Mouse (Mus musculus) G1E (cell line): Measurements from ENCODE around the gene Kcnf1. TPM values are rescaled to one million over a fixed set of nuclear protein-coding genes. Genes with fewer than 3 reads are reported as not detected.

Experiments used
- ATAC-seq: 2 replicates; pipeline ENCODE4 v1.8.0; 2016; ENCODE audit warnings: mild to moderate bottlenecking; ENCODE audit not compliant: insufficient number of reproducible peaks, poor library complexity, low FRiP score, severe bottlenecking; ENCODE audit errors: extremely low read depth
- DNase-seq: peaks from one replicate; pipeline ENCODE4 v3.0.0; 2012; ENCODE audit warnings: low spot score
- H3K27me3 ChIP-seq: 2 replicates; pipeline ENCODE4 v1.6.1; 2012; ENCODE audit warnings: mild to moderate bottlenecking, low read length, inconsistent platforms; ENCODE audit not compliant: insufficient read depth
- H3K36me3 ChIP-seq: replicated peaks from 2 replicates; pipeline ENCODE3; 2012; ENCODE audit warnings: mild to moderate bottlenecking, inconsistent platforms
- H3K4me1 ChIP-seq: 2 replicates; pipeline ENCODE4 v1.6.1; 2012; ENCODE audit warnings: low read depth, low read length, inconsistent platforms, mixed read lengths; ENCODE audit not compliant: insufficient read depth
- H3K4me3 ChIP-seq: 2 replicates; pipeline ENCODE4 v1.5.1; 2012; ENCODE audit warnings: low read depth, mild to moderate bottlenecking, inconsistent platforms, low read length, moderate library complexity, mixed read lengths
- H3K9me3 ChIP-seq: replicated peaks from 2 replicates; pipeline ENCODE4 v1.6.1; 2012; ENCODE audit warnings: inconsistent platforms
- CTCF ChIP-seq: IDR thresholded peaks from 2 replicates; pipeline ENCODE4 v1.5.1; 2012; ENCODE audit warnings: low read depth, low read length, inconsistent platforms, mixed read lengths
- GATA1 ChIP-seq: IDR thresholded peaks from 2 replicates; pipeline ENCODE4 v1.6.1; 2012; ENCODE audit warnings: borderline replicate concordance, low read length, inconsistent platforms, mixed read lengths
- GATA2 ChIP-seq: IDR thresholded peaks from 2 replicates; pipeline ENCODE4 v1.6.1; 2012; ENCODE audit warnings: low read depth, low read length, inconsistent platforms, borderline replicate concordance
- POLR2AphosphoS5 ChIP-seq: IDR thresholded peaks from 2 replicates; pipeline ENCODE4 v1.6.1; 2012; ENCODE audit warnings: low read depth, low read length, inconsistent platforms; ENCODE audit not compliant: insufficient replicate concordance
- TAL1 ChIP-seq: conservative IDR thresholded peaks from 2 replicates; pipeline ENCODE4 v1.6.1; 2012; ENCODE audit warnings: low read depth, low read length, inconsistent platforms, mixed read lengths
- polyA plus RNA-seq: library from polyadenylated mRNA; stranded (reverse); fragments of >175 nt; gene quantifications from 2 replicates; pipeline ENCODE4 v1.2.3, GENCODE M21; 2012
- total RNA-seq, 2 experiments: library from RNA; stranded (forward) in 1 of 2; stranded (reverse) in 1 of 2; fragments of 200-1000 nt in 1 of 2; fragments of >200 nt in 1 of 2; fragmentation: Nextera tagmentation in 1 of 2; gene quantifications; 2 replicates each; pipeline ENCODE4 v1.2.3; 2014 to 2017

The Kcnf1 gene
- total and polyA plus RNA-seq, 3 experiments, result 0.05 TPM; not detected in 2

DNA sequence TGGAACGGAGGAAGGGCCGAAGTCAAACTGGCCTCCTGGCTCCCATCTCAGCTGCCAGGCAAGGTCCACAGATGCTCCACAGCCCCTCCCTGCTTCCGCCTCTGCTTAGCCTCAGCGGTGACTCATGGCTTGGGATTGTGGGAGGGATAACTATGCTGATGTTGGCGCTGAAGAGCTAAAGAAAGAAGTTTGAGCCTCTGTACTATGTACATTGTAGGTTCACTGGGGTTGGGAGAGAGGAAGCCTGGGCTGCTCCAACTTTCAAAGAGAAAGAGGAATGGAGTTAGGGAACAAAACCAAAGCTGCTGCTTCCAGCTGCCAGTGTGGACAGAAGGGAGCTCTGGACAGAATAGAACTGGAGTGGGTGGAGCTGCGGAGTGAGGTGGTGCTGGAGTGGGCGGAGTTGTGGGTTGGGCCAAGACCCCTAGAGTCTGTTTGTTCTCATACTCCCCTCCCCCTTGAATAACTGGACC, 7.7 kb upstream of the Kcnf1 start:
- H3K9me3 ChIP-seq, result 0 out of 2 replicates have a peak, but pooled peaks cover 2% of the 10 kb centered on the region
- H3K4me1 ChIP-seq, result no peaks in the 10 kb centered on the region
- DNase-seq (no peak), ATAC-seq (no peak)
- no peaks in the 10 kb centered on the region for H3K36me3 ChIP-seq
- TF ChIP-seq TAL1 (no peak), POLR2AphosphoS5 (no peak), GATA2 (no peak), CTCF (no peak), GATA1 (no peak)
- H3K4me3 ChIP-seq, result no peak overlapping the region
- no peaks in the 10 kb centered on the region for H3K27me3 ChIP-seq

DNA sequence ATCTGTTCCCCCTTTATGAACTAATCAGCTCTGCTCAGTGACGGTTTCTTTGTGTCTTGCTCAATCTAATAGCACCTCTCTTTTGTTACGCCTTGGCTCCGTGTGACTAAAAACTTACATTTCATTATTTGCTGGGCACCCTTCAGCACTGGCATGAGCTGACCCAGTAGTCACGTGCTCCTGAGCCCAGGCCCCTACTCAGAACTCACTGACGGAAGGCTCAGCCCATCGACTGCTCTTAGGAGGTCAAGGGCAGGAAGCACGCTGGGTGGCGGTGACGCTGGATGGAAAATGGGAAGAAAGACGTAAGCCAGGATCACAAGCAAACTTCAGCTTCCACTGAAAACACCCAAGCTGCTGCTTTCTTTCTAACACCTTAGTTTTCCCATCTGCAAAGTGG, 7.1 kb upstream of the Kcnf1 start:
- H3K36me3 ChIP-seq, result no peaks in the 10 kb centered on the region
- 0 out of 2 replicates have a peak, but pooled peaks cover 2% of the 10 kb centered on the region for H3K9me3 ChIP-seq
- ATAC-seq, result no peak
- H3K4me3 ChIP-seq, result no peak overlapping the region
- DNase-seq, result no peak
- H3K4me1 ChIP-seq, result no peaks in the 10 kb centered on the region
- no peak for TF ChIP-seq GATA1
- TF ChIP-seq TAL1, result no peak
- TF ChIP-seq CTCF, result no peak
- no peak for TF ChIP-seq GATA2
- TF ChIP-seq POLR2AphosphoS5, result no peak
- no peaks in the 10 kb centered on the region for H3K27me3 ChIP-seq

DNA sequence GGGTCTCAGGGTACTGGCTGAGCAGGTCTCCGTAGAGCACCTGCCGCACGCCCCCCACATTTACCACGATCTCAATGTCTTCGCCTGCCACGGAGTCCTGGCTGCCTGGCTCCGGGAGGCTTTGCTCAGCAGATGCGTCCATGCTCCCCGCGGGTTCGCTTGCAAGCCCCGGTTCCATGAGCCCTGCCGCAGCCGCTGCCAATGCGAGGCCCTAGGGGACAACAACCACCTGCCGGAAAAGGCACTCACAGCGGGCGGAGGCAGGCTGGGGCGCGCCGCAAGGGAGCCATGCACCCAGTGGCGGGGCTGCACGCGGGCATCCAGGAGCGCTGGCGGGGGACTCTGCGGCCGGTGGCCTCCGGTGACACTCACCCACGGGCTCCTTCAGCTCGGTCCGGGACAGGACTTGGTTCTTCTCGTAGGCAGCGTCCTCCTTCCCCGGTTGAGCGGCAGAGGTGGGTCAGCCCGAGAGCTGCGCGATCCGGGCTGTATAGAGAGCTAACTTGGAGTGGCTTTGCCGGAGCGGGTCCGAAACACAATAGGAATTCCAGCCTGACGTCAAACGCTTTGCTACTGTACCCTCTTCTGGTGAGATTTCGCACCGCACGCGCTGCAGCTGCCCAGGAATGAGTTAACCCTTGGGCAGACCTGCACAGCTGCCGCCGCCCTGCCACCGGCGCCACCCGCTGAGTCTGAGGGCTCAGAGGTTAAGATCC, 489 bp downstream of the Kcnf1 start:
- no peak for TF ChIP-seq POLR2AphosphoS5
- TF ChIP-seq GATA1, result no peak
- no peak for TF ChIP-seq GATA2
- no peak for TF ChIP-seq CTCF
- no peak for TF ChIP-seq TAL1
- Histone ChIP-seq H3K36me3 (no peaks in the 10 kb centered on the region), H3K4me3 (no peak overlapping the region), H3K9me3 (no peaks in the 10 kb centered on the region), H3K4me1 (no peaks in the 10 kb centered on the region), H3K27me3 (peaks cover 11% of the 10 kb centered on the region; the same call in 1 of the 2 replicates)
- DNase-seq (no peak), ATAC-seq (no peak)

DNA sequence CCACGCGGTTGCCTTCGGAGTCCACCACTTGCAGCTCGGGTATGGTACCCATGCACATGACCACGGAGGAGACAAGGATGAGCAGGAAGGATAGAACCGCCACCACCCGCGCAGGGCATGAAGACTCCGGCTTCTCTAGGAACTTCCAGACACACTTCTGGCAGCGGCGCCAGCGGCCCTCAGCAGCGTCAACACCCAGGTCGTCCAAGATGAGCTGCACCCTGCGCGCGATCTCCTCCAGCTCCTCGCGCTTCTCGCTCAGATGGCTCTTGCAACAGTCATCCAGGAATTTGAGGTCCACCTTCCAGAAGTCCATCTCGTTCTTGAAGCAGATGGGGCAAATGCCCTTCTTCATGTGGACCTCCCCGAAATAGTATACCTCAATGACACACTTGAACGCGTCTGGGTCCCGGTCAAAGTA, 1.1 kb downstream of the Kcnf1 start:
- ATAC-seq, result no peak
- Histone ChIP-seq H3K27me3 (peaks cover 11% of the 10 kb centered on the region; the same call in 1 of the 2 replicates), H3K4me3 (no peak overlapping the region), H3K36me3 (no peaks in the 10 kb centered on the region), H3K4me1 (no peaks in the 10 kb centered on the region), H3K9me3 (no peaks in the 10 kb centered on the region)
- no peak for TF ChIP-seq CTCF
- TF ChIP-seq TAL1, result no peak
- TF ChIP-seq POLR2AphosphoS5, result no peak
- TF ChIP-seq GATA2, result no peak
- DNase-seq, result no peak

DNA sequence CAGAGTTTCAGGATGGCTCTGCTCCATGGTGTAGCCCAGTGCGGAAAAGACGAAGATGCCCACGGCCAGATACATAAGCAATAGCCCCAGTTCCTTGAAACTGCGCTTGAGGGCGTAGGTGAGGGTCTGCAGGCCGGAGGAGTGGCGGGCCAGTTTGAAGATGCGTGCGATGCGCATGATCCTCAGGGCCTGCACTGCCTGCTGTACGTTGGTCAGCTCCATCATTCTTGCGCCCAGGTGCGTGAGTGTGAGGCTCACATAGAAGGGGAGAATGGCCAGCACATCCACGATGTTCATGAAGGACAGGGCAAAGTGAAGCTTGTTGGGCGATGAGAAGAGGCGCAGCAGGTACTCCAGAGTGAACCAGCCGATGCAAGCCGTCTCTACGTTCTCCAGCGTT, 1.6 kb downstream of the Kcnf1 start:
- TF ChIP-seq TAL1, result no peak
- TF ChIP-seq GATA1, result no peak
- TF ChIP-seq GATA2, result no peak
- TF ChIP-seq POLR2AphosphoS5, result no peak
- no peak for TF ChIP-seq CTCF
- peaks cover 11% of the 10 kb centered on the region; the same call in 1 of the 2 replicates for H3K27me3 ChIP-seq
- H3K36me3 ChIP-seq, result no peaks in the 10 kb centered on the region
- ATAC-seq (no peak), DNase-seq (no peak)
- H3K9me3 ChIP-seq, result no peaks in the 10 kb centered on the region
- no peak overlapping the region for H3K4me3 ChIP-seq
- H3K4me1 ChIP-seq, result no peaks in the 10 kb centered on the region

DNA sequence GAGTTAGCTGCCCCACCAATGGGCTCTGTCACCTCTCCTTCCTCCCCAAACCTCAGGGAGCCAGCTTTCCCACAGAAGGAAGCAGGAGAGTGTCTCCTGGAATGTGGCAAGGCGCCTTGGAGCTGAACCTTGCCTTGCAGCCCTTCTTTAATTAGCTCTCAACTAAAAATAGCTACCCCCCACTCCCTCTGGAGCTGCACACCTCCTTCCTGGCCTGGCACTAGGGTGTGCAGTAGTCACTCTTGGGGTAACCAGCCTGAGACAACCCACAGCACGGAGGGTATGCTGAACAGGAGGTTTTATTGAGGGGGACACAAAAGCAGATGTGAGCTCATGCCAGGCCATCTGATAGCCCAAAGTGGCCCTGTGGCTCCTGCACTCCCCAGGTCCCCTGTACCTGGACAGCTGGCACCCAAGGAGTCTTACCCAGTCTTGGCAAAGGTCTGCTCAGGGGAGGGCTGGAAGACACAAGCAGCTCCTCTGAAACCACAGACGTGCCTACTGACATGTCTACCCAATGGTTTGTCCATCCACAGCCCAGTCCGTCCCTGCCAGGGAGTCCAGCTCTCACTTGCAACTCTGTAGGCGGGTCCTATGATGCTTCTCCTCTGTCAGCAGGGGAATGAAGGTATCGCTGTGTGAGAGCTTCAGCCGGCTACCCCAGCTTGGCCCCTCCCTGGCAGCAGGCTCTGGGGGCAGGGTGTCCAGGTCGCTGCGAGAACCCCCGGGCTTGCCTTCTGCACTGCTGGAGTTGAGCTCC, 2.4 kb downstream of the Kcnf1 start:
- ATAC-seq, result no peak

More for the DNA sequence above, 2.4 kb downstream of the Kcnf1 start:
- no peaks in the 10 kb centered on the region for H3K4me1 ChIP-seq
- H3K4me3 ChIP-seq, result no peak overlapping the region
- H3K9me3 ChIP-seq, result no peaks in the 10 kb centered on the region
- no peaks in the 10 kb centered on the region for H3K36me3 ChIP-seq
- DNase-seq, result no peak
- TF ChIP-seq TAL1 (no peak), GATA1 (no peak), CTCF (no peak), POLR2AphosphoS5 (no peak), GATA2 (no peak)
- H3K27me3 ChIP-seq, result peaks cover 11% of the 10 kb centered on the region; the same call in 1 of the 2 replicates
